Mouse (Mus musculus): Measurements from ENCODE around the gene Capn7. TPM values are rescaled to one million over a fixed set of nuclear protein-coding genes. Genes with fewer than 3 reads are reported as not detected.

Capn7 gene
- total RNA-seq, 2 experiments from 2014 or later: 33.8 to 38.3 TPM

DNA sequence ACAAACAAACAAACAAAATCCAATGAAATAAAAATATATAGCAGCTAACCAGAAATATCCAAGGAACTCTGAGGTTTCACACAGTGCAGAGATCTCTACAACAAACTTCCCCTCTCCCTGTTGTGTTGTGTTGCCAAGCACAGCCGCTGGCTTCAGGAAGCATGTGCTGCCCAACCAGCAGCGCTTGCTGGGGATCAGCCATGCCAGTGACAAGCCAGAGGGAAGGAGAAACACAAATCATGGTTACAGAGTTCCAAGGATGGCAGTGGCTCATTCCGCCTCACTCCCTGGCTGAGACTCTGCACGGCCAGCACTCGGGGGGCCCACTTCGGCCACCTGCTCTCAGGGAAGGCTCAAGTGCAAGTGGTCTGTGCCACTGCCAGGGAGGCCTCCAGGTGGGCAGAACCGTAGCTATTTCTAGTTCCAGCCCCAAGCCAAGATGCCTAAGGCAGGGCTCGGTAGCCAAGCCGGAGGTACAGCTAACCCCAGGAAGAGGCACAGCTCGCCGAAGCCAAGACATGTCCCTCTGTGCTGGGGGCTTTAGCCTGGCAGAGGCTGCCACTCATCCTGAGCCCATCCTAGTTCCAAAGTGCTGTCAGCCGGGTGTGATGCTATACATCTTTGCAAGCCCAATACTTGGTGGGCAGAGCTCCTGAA is 69.8 kb downstream of the Capn7 start:
- no peak overlapping the region for H3K4me3 ChIP-seq
- DNase-seq (ENCODE audit: extremely low spot score in 1 of 2, low spot score in 2 of 2): no peak
- no peak for TF ChIP-seq CTCF (IDR thresholded peaks at IDR 0.05)
- H3K27ac ChIP-seq: peak overlapping the region; percentile 53; the same call in 1 of the 2 replicates
- intact Hi-C loops (cut with DNase I): no loop called here

- intact Hi-C loops (cut with DNase I): no loop called here
- DNase-seq (ENCODE audit: extremely low spot score in 1 of 2, low spot score in 2 of 2): no peak
- H3K4me3 ChIP-seq: no peak overlapping the region
- no peak for TF ChIP-seq CTCF (IDR thresholded peaks at IDR 0.05)
- no peak overlapping the region for H3K27ac ChIP-seq
Measured at GRCm38 (mm10) chr14:31407208-31407607, 70.8 kb downstream of the Capn7 start.

DNA sequence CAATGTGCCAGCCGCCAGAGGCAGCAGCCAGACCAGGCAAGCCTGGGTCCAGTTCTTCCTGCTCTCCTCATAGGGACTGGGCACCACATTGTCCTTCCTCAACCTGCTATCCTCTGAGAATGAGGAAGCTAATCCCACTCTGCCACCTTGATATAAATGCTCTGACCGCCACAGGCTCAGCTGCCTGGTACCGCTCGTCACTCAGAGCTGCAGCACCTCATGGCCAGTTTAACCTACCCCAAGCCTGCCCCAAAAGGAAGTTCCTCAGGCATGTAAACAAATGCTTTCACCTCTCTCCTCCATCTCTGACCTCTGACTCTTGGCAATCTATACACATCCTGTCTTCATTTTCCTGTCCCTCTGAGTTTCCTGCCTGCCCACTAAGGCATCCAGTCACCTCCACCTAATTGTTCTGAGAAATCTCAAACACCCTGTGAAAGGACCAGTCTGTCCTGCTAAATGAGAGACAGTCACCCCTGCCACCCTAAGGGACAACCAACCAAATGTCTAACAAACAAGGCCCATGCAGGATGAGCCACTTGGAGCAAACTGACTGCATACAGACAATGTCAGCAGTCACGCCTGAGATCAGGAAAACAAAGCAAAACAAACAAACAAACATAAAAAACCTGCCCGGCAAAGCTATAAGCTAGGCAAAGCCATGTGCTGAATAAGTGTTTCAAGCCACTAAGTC is 71.6 kb downstream of the Capn7 start:
- no peak for TF ChIP-seq CTCF (IDR thresholded peaks at IDR 0.05)
- intact Hi-C loops (cut with DNase I): no loop called here
- H3K4me3 ChIP-seq: no peak overlapping the region
- no peak overlapping the region for H3K27ac ChIP-seq
- DNase-seq (ENCODE audit: extremely low spot score in 1 of 2, low spot score in 2 of 2): no peak

DNA sequence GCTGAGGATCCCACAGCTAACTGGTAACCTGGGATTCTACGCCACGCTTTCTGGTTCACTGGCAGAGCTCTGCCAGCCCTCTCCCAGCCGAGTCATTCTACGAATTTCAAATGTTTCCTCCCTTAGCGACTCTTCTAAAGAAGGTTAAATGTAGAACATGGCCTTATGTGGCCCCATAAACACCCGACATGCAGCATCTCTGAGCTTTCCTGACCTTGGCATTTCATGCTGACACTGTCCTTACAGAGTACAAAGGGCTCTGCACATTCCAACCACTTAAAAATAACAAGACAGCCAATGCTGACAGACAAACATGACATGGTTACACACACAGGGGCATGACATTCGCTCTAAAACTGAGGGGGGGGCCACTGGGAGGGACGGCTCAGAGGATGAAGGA is 72.2 kb downstream of the Capn7 start:
- Histone ChIP-seq H3K27ac (no peak overlapping the region), H3K4me3 (no peak overlapping the region)
- TF ChIP-seq CTCF (IDR thresholded peaks at IDR 0.05): no peak
- DNase-seq (ENCODE audit: extremely low spot score in 1 of 2, low spot score in 2 of 2): no peak
- intact Hi-C loops (cut with DNase I): no loop called here

GRCm38 (mm10) chr14:31410123-31410724 is 73.8 kb downstream of the Capn7 start:
- DNase-seq (ENCODE audit: extremely low spot score in 1 of 2, low spot score in 2 of 2): no peak
- Histone ChIP-seq H3K27ac (peak overlapping the region; percentile 75), H3K4me3 (no peak overlapping the region)
- TF ChIP-seq CTCF (IDR thresholded peaks at IDR 0.05): no peak
- intact Hi-C loops (cut with DNase I): loop anchor here (2.0 kb wide), 1 partner anchor 17 kb away; no protein-coding TSS in a partner anchor

DNA sequence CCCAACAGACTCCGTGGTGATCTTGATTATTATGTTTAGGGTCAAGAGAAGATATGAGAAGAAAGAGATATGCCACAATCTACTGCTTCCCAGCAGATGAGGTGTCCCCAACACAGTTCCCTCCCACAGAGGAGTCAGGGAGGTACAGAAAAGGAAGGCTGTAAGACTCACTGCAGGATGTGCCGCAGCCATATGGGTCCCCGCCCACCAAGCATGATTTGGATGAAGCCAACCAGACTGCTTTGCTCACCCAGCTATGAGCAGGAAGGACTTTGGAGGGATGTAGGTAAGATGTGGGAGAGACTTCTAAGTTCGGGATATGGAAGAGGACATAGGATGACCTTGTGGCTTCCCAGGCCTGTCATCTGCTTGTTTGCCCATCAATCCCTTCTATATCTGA is 74.3 kb downstream of the Capn7 start:
- peak overlapping the region; percentile 86 for H3K27ac ChIP-seq
- no peak overlapping the region for H3K4me3 ChIP-seq
- intact Hi-C loops (cut with DNase I): loop anchor here (2.0 kb wide), 1 partner anchor 18 kb away; no protein-coding TSS in a partner anchor
- DNase-seq (ENCODE audit: extremely low spot score in 1 of 2, low spot score in 2 of 2): peak; percentile 52 to 75
- TF ChIP-seq CTCF (IDR thresholded peaks at IDR 0.05): no peak

DNA sequence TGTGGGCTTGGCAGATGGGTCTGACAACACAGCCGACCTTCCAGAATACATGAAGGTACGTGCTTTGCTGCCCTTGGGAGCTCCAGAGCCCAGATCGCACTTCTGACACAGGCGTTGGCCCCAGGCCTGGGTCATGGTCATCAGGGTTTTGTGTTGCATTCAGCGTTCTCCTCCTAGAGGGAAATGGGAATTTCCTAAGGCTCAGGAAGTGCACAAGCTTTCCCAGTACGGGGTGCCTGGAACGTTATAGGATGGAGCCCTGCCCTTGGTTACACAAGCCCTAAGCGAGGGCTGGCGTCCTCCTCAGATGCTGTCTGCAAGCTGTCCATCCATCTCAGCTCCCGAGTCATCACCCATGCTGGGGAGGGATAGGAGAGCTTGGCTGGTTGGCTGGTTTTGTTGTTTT is 76.2 kb downstream of the Capn7 start:
- peak overlapping the region; percentile 55 for H3K27ac ChIP-seq

DNA sequence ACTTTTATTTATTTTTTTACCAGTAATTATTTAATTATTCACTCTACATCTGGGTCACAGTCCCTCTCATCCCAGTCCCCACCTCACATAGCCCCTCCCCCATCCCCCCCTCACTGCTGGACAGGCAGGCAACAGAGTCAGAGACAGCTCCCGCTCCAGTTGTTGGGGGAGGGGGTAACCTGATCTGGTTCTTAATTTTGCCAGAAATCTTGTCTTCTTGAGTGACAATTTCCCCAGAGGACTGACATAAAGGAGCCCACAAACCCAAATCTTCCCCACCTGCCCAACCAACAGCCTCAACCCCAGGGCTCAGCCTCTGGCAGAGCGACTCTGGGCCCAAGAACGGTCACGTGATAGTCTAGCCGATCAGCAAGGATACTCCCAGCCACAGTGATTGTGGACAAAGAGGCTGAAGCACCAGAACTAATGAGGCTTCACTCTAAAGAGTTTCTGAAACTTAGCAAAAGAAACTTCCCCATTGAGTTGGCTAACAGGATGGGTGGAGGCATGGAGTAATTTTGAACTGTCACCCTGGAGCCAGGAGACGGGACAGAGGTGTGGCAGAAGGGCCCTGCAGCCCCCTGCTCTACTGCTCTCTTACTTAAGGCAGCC is 77.1 kb downstream of the Capn7 start:
- TF ChIP-seq CTCF (IDR thresholded peaks at IDR 0.05): no peak
- intact Hi-C loops (cut with DNase I): no loop called here
- H3K4me3 ChIP-seq: no peak overlapping the region
- no peak overlapping the region for H3K27ac ChIP-seq
- DNase-seq (ENCODE audit: extremely low spot score in 1 of 2, low spot score in 2 of 2): no peak

More for the DNA sequence above, 76.2 kb downstream of the Capn7 start:
- no peak for TF ChIP-seq CTCF (IDR thresholded peaks at IDR 0.05)
- H3K4me3 ChIP-seq: no peak overlapping the region
- DNase-seq (ENCODE audit: extremely low spot score in 1 of 2, low spot score in 2 of 2): no peak
- intact Hi-C loops (cut with DNase I): no loop called here

- intact Hi-C loops (cut with DNase I): no loop called here
- no peak for TF ChIP-seq CTCF (IDR thresholded peaks at IDR 0.05)
- peak overlapping the region; percentile 40; the same call in 1 of the 2 replicates for H3K27ac ChIP-seq
- no peak for DNase-seq (ENCODE audit: extremely low spot score in 1 of 2, low spot score in 2 of 2)
- H3K4me3 ChIP-seq: no peak overlapping the region
Measured at GRCm38 (mm10) chr14:31414235-31414966, 78.0 kb downstream of the Capn7 start.

DNA sequence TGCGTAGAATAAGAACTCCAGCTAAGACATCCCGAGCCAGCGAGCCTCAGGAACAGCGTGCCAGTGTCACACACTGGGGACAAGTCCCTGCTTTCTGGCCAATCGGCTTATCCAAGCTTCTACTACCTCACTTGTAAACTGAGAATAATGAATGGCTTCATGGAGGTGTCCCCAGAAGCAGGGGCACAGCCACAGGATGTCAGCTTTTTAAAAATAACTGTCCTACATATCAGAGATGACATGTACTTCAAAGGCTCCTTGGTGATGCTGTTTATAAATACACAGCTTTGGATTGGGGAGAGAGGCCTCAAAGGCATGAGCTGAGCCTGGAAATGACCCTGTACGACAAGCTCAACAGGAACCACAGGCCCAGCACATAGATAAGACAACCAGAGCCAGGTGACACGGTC is 78.5 kb downstream of the Capn7 start:
- TF ChIP-seq CTCF (IDR thresholded peaks at IDR 0.05): no peak
- Histone ChIP-seq H3K4me3 (no peak overlapping the region), H3K27ac (peak overlapping the region; percentile 40; the same call in 1 of the 2 replicates)
- intact Hi-C loops (cut with DNase I): no loop called here
- no peak for DNase-seq (ENCODE audit: extremely low spot score in 1 of 2, low spot score in 2 of 2)

DNA sequence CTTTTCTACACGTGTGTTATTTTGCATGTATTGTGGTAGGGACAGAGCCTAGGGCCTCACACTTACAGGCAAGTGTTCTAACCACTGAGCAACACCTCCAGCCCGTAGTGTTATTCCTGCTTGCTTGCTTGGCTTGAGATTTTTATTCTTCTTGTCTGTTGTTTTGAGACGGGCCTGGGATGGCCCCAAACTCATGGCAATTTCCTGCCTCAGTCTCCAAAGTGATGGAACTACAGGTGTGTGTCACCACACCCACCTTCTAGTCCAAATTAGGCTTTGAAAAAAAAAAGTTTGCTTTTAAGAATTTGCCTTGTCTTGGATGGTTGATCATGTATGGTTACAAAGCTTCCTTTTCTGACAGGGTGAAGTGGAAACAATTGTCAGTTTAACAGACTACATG is 80.0 kb downstream of the Capn7 start:
- intact Hi-C loops (cut with DNase I): no loop called here
- Histone ChIP-seq H3K27ac (no peak overlapping the region; the same call in 1 of the 2 replicates), H3K4me3 (no peak overlapping the region)
- no peak for TF ChIP-seq CTCF (IDR thresholded peaks at IDR 0.05)
- no peak for DNase-seq (ENCODE audit: extremely low spot score in 1 of 2, low spot score in 2 of 2)

Data from left cerebral cortex, adult 2 months (tissue).